Mouse (Mus musculus): ENCODE measurements around the gene Ankfy1. TPM values are rescaled to one million over a fixed set of nuclear protein-coding genes. Genes with fewer than 3 reads are reported as not detected.

Gene Ankfy1
- 35.3 and 36.7 TPM in 2 replicates for polyA plus RNA-seq (2014; fragmentation: Nextera tagmentation; extraction: Ambion mirVana)

DNA sequence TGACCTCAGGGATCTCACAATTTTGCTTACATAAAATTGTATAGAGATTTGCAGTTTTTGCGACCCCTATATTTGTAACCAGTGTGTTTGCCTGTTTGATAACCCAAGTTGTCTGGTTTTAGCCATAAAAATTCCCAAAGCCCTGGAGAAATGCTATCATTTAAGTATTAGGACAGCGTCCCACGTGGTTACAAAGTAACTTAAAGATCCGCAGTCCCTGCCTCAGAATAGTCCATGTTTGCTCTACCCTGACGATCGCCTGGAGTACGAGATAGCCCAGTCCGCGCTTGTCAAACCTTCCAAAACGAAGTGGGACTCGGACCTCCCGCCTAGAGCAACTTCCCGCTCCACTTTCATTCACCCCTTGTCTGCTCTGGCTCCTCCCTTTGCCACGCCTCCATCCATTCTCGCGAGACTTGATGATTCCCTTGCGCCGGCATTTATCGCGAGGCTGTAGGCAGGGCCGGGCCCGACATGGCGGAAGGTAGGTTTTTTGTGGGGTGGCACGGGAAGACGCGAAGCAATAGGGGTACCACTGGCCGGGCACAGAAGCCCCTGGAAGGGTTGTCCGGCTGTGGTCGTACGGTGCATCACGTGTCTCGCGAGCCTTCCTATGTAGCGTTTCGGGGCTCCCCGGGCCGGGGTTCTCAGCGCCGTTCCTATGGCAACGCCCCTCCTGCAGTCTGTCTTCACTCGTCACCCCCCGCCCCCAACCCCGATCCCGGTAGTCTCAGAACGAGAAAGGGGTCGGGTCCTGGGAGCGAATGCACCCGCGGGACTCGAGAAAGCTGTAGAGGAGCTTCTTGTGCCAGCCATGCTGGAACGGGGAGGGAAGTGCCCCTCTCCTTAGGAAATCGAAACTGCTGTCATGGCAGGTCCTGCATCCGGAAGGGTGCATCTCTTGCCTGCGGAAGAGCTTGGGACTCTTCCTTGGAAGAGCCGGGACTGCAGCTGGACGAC lies at the start of gene Ankfy1:
TSS of gene Ankfy1 (plus strand) at position 456 of the 960 bp plus-strand sequence.
- Histone ChIP-seq H3K9me3 (ENCODE audit: low read depth, low read length) (no peaks in the 10 kb centered on the region), H3K36me3 (ENCODE audit: insufficient read depth) (peaks cover 5% of the 10 kb centered on the region; the same call in 1 of the 2 replicates), H3K4me2 (peak within 1 kb of the TSS; percentile 79), H3K27ac (ENCODE audit: low read depth) (peak within 1 kb of the TSS; percentile 86), H3K4me3 (ENCODE audit: low read depth, low read length) (peak within 1 kb of the TSS; percentile 66), H3K9ac (peak within 1 kb of the TSS; percentile 67), H3K4me1 (ENCODE audit: insufficient read depth) (peaks cover 7% of the 10 kb centered on the region; the same call in 1 of the 2 replicates), H3K27me3 (ENCODE audit: insufficient read depth, low read length) (no peaks in the 10 kb centered on the region)
- WGBS, result under 1% methylated on average over 56 of the region's 56 CpGs
- ATAC-seq (ENCODE audit: insufficient read depth) (peak; percentile 97), DNase-seq (peak; percentile 99)
- TF ChIP-seq CTCF (IDR thresholded peaks at IDR 0.05; ENCODE audit: low read depth), result no peak

DNA sequence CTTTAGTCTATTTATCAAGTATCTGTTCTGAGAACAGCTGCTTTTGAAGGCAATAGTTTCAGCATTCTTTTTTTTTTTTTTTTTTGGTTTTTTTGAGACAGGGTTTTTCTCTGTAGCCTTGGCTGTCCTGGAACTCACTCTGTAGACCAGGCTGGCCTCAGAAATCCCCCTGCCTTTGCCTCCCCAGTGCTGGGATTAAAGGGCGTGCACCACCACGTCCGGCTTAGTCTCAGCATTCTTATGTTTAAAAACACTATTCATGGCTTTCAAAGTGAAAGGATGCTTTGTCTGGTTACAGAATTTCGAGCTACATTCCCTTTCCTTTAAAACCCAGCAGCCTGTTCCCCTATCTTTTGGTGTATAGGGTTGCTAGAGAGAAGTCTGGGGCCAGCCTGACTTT lies 47.1 kb upstream of the Ankfy1 start:
- no peak overlapping the region for H3K4me2 ChIP-seq
- no peak overlapping the region for H3K4me3 ChIP-seq (ENCODE audit: low read depth, low read length)
- H3K36me3 ChIP-seq (ENCODE audit: insufficient read depth), result no peaks in the 10 kb centered on the region
- no peaks in the 10 kb centered on the region for H3K27me3 ChIP-seq (ENCODE audit: insufficient read depth, low read length)
- no peak overlapping the region for H3K9ac ChIP-seq
- no peak for TF ChIP-seq CTCF (IDR thresholded peaks at IDR 0.05; ENCODE audit: low read depth)
- DNase-seq, result no peak
- no peaks in the 10 kb centered on the region for H3K9me3 ChIP-seq (ENCODE audit: low read depth, low read length)
- no peak overlapping the region for H3K27ac ChIP-seq (ENCODE audit: low read depth)
- 64% methylated on average over 4 of the region's 4 CpGs for WGBS
- no peak for ATAC-seq (ENCODE audit: insufficient read depth)
- H3K4me1 ChIP-seq (ENCODE audit: insufficient read depth), result no peaks in the 10 kb centered on the region

DNA sequence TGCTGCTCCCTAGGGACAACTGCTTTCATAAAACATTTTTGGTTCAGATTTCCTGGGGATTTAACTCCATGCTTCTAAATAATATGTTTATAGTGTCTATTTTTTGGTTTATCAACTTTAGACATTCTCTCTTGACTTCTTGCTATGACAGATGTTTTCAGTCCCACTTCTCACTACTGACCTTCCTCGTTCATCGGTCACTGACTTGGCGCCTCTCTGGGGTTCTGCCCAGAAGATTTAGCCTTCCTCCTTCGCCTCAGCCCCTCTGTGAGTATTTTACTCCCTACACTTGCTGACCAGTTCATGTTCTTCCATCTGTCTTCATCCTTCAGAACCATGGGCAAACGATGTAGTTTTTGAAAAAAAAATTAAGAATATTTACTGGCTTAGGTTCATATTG lies 44.4 kb upstream of the Ankfy1 start:
- no peaks in the 10 kb centered on the region for H3K4me1 ChIP-seq (ENCODE audit: insufficient read depth)
- DNase-seq (peak; percentile 24), ATAC-seq (ENCODE audit: insufficient read depth) (no peak)
- H3K36me3 ChIP-seq (ENCODE audit: insufficient read depth), result no peaks in the 10 kb centered on the region
- H3K4me3 ChIP-seq (ENCODE audit: low read depth, low read length), result no peak overlapping the region
- H3K27ac ChIP-seq (ENCODE audit: low read depth), result no peak overlapping the region
- WGBS, result 47% methylated on average over 5 of the region's 5 CpGs
- H3K4me2 ChIP-seq, result no peak overlapping the region
- no peaks in the 10 kb centered on the region for H3K9me3 ChIP-seq (ENCODE audit: low read depth, low read length)
- no peak for TF ChIP-seq CTCF (IDR thresholded peaks at IDR 0.05; ENCODE audit: low read depth)
- no peak overlapping the region for H3K9ac ChIP-seq
- no peaks in the 10 kb centered on the region for H3K27me3 ChIP-seq (ENCODE audit: insufficient read depth, low read length)

DNA sequence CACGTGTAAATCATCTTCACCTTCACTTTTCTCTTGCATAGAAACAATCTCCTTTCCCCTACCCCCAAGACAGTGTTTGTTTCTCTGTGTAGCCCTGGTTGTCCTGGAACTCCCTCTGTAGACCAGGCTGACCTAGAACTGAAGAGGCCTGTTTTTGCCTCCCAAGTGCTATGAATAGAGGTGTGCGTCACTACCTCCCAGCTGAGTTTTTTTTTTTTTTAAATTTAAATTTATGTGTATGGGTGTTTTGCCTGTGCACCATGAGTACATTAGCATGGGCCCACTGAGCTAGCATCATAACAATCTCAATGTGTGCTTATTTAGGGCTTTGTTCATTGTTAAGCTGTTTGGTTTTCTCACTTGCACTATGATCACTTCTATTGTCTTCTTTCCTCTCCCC lies 39.5 kb upstream of the Ankfy1 start:
- WGBS, result 79% methylated on average over 2 of the region's 2 CpGs
- Histone ChIP-seq H3K4me1 (ENCODE audit: insufficient read depth) (no peaks in the 10 kb centered on the region), H3K27ac (ENCODE audit: low read depth) (no peak overlapping the region)

DNA sequence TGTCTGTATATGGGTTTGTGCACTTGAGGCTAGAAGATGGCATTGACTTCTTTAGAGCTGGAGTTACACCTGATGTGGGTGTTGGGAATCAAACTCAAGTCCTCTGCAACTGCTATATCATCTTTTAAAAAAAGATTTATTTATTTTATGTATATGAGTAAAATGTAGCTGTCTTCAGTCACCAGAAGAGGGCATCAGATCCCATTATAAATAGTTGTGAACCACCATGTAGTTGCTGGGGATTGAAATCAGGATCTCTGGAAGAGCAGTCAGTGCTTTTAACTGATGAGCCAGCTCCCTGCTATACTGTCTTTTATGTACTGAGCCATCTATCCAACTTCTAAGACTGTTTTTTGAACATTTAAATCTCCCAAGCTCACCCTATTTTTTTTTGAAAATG lies 29.9 kb upstream of the Ankfy1 start:
- Histone ChIP-seq H3K4me1 (ENCODE audit: insufficient read depth) (no peaks in the 10 kb centered on the region), H3K36me3 (ENCODE audit: insufficient read depth) (0 out of 2 replicates have a peak, but pooled peaks cover 4% of the 10 kb centered on the region), H3K4me2 (no peak overlapping the region), H3K9ac (no peak overlapping the region), H3K27me3 (ENCODE audit: insufficient read depth, low read length) (no peaks in the 10 kb centered on the region), H3K27ac (ENCODE audit: low read depth) (no peak overlapping the region), H3K9me3 (ENCODE audit: low read depth, low read length) (no peaks in the 10 kb centered on the region), H3K4me3 (ENCODE audit: low read depth, low read length) (no peak overlapping the region)
- no peak for ATAC-seq (ENCODE audit: insufficient read depth)
- TF ChIP-seq CTCF (IDR thresholded peaks at IDR 0.05; ENCODE audit: low read depth), result peak; percentile 22; the same call in 1 of the 2 replicates
- DNase-seq, result peak; percentile 35

More for the DNA sequence above, 39.5 kb upstream of the Ankfy1 start:
- no peaks in the 10 kb centered on the region for H3K9me3 ChIP-seq (ENCODE audit: low read depth, low read length)
- H3K4me2 ChIP-seq, result no peak overlapping the region
- H3K9ac ChIP-seq, result no peak overlapping the region
- H3K27me3 ChIP-seq (ENCODE audit: insufficient read depth, low read length), result no peaks in the 10 kb centered on the region
- DNase-seq, result no peak
- no peak overlapping the region for H3K4me3 ChIP-seq (ENCODE audit: low read depth, low read length)
- no peaks in the 10 kb centered on the region for H3K36me3 ChIP-seq (ENCODE audit: insufficient read depth)
- no peak for TF ChIP-seq CTCF (IDR thresholded peaks at IDR 0.05; ENCODE audit: low read depth)
- ATAC-seq (ENCODE audit: insufficient read depth), result no peak

DNA sequence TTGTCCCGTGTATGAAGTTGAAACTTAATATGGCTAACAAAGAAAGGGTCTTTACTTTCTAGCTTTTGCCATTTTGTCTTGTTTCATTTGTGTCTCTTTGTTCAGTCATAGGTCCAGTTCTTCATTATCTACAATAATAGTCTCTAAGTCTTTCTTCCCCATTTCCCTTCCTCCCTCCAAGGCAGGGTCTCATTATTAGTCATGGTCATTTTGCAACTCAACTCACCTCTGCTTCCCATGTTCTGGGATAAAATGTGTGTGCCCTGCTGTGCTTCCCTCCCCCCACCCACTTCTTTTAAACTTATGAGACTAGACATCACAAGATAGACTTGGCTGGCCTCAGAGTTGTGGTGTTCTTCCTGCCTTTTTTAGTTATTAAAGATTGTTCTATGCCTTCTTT lies 29.4 kb upstream of the Ankfy1 start:
- Histone ChIP-seq H3K27ac (ENCODE audit: low read depth) (no peak overlapping the region), H3K4me3 (ENCODE audit: low read depth, low read length) (no peak overlapping the region), H3K4me1 (ENCODE audit: insufficient read depth) (no peaks in the 10 kb centered on the region), H3K27me3 (ENCODE audit: insufficient read depth, low read length) (no peaks in the 10 kb centered on the region), H3K9ac (no peak overlapping the region), H3K9me3 (ENCODE audit: low read depth, low read length) (no peaks in the 10 kb centered on the region), H3K36me3 (ENCODE audit: insufficient read depth) (0 out of 2 replicates have a peak, but pooled peaks cover 4% of the 10 kb centered on the region), H3K4me2 (no peak overlapping the region)
- WGBS, result 89% methylated on average over 1 of the region's 1 CpGs
- DNase-seq, result no peak
- ATAC-seq (ENCODE audit: insufficient read depth), result no peak
- no peak for TF ChIP-seq CTCF (IDR thresholded peaks at IDR 0.05; ENCODE audit: low read depth)

DNA sequence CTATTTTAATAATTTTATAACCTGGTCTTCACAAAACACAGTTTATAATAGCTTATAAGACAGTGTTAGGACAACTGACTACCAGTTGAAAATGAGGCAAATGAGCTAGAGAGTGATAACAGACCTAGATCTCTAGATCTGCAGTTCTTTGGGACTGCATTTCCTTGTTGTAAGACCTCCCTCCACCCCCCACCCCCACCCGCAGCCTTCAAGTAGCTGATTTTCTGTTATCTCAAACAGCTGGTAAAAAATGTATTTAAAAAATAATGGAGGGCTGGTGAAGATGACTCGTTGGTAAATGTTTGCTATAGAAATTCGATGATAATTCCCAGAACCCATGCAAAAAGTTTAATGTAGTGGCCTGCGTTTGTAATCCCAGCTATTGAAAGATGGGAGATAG lies 25.2 kb upstream of the Ankfy1 start:
- H3K36me3 ChIP-seq (ENCODE audit: insufficient read depth), result 0 out of 2 replicates have a peak, but pooled peaks cover 4% of the 10 kb centered on the region
- no peak overlapping the region for H3K4me3 ChIP-seq (ENCODE audit: low read depth, low read length)
- H3K4me2 ChIP-seq, result no peak overlapping the region
- no peak overlapping the region for H3K27ac ChIP-seq (ENCODE audit: low read depth)
- no peak for DNase-seq
- no peaks in the 10 kb centered on the region for H3K9me3 ChIP-seq (ENCODE audit: low read depth, low read length)
- no peak for ATAC-seq (ENCODE audit: insufficient read depth)
- 86% methylated on average over 4 of the region's 4 CpGs for WGBS
- H3K27me3 ChIP-seq (ENCODE audit: insufficient read depth, low read length), result no peaks in the 10 kb centered on the region
- H3K9ac ChIP-seq, result no peak overlapping the region
- TF ChIP-seq CTCF (IDR thresholded peaks at IDR 0.05; ENCODE audit: low read depth), result no peak
- no peaks in the 10 kb centered on the region for H3K4me1 ChIP-seq (ENCODE audit: insufficient read depth)
